Mouse (Mus musculus): ENCODE data around the gene Angel1. TPM values are rescaled to one million over a fixed set of nuclear protein-coding genes. Genes with fewer than 3 reads are reported as not detected.

Gene Angel1
- polyA plus RNA-seq (2015; fragmentation: Nextera tagmentation; extraction: Ambion mirVana): 7.2 and 9.0 TPM in 2 replicates

GRCm38 (mm10) chr12:86726120-86726640 lies at the start of gene Angel1:
Gene Angel1, minus strand, starts transcription at chr12:86726460.
- Histone ChIP-seq H3K36me3 (no peaks in the 10 kb centered on the region), H3K4me3 (peak within 1 kb of the TSS; percentile 62), H3K27me3 (no peaks in the 10 kb centered on the region), H3K9me3 (replicated peaks) (no peaks in the 10 kb centered on the region), H3K4me1 (replicated peaks) (peaks cover 28% of the 10 kb centered on the region), H3K4me2 (peak within 1 kb of the TSS; percentile 96), H3K9ac (peak within 1 kb of the TSS; percentile 66), H3K27ac (peak within 1 kb of the TSS; percentile 53)
- ATAC-seq (replicated peaks; ENCODE audit: insufficient number of reproducible peaks, insufficient read depth, low FRiP score, low read depth): peak; percentile 99
- under 1% methylated on average over 44 of the region's 44 CpGs for WGBS

- no peaks in the 10 kb centered on the region for H3K9me3 ChIP-seq (replicated peaks)
- no peaks in the 10 kb centered on the region for H3K27me3 ChIP-seq
- 0 out of 2 replicates have a peak overlapping the region, but pooled peaks have one; percentile 10 for H3K9ac ChIP-seq
- peak; percentile 65 for ATAC-seq (replicated peaks; ENCODE audit: insufficient number of reproducible peaks, insufficient read depth, low FRiP score, low read depth)
- 32% methylated on average over 7 of the region's 7 CpGs for WGBS
- no peak overlapping the region for H3K4me2 ChIP-seq
- no peak overlapping the region for H3K4me3 ChIP-seq
- H3K4me1 ChIP-seq (replicated peaks): peaks cover 28% of the 10 kb centered on the region
- H3K27ac ChIP-seq: peak overlapping the region; percentile 76
- no peaks in the 10 kb centered on the region for H3K36me3 ChIP-seq
These were observed 49.5 kb upstream of the Angel1 start for GRCm38 (mm10) chr12:86775561-86776280.

GRCm38 (mm10) chr12:86772551-86772950 lies 46.3 kb upstream of the Angel1 start:
- no peak for ATAC-seq (replicated peaks; ENCODE audit: insufficient number of reproducible peaks, insufficient read depth, low FRiP score, low read depth)
- Histone ChIP-seq H3K4me1 (replicated peaks) (peaks cover 39% of the 10 kb centered on the region), H3K9ac (no peak overlapping the region), H3K27ac (no peak overlapping the region), H3K27me3 (no peaks in the 10 kb centered on the region), H3K36me3 (no peaks in the 10 kb centered on the region), H3K4me2 (no peak overlapping the region), H3K9me3 (replicated peaks) (no peaks in the 10 kb centered on the region), H3K4me3 (no peak overlapping the region)
- 43% methylated on average over 2 of the region's 3 CpGs for WGBS

- H3K4me3 ChIP-seq: no peak overlapping the region
- H3K9ac ChIP-seq: no peak overlapping the region
- 13% methylated on average over 12 of the region's 12 CpGs for WGBS
- H3K4me1 ChIP-seq (replicated peaks): peaks cover 39% of the 10 kb centered on the region
- H3K27ac ChIP-seq: no peak overlapping the region
- no peaks in the 10 kb centered on the region for H3K36me3 ChIP-seq
- no peak overlapping the region for H3K4me2 ChIP-seq
- ATAC-seq (replicated peaks; ENCODE audit: insufficient number of reproducible peaks, insufficient read depth, low FRiP score, low read depth): no peak; the same call in 1 of the 2 replicates
- H3K27me3 ChIP-seq: no peaks in the 10 kb centered on the region
- no peaks in the 10 kb centered on the region for H3K9me3 ChIP-seq (replicated peaks)
These were observed 45.7 kb upstream of the Angel1 start for GRCm38 (mm10) chr12:86771823-86772427.

GRCm38 (mm10) chr12:86770927-86771326 lies 44.7 kb upstream of the Angel1 start:
- no peaks in the 10 kb centered on the region for H3K36me3 ChIP-seq
- H3K4me3 ChIP-seq: no peak overlapping the region
- no peak for ATAC-seq (replicated peaks; ENCODE audit: insufficient number of reproducible peaks, insufficient read depth, low FRiP score, low read depth)
- H3K4me1 ChIP-seq (replicated peaks): peaks cover 30% of the 10 kb centered on the region
- H3K4me2 ChIP-seq: no peak overlapping the region
- H3K27ac ChIP-seq: peak overlapping the region; percentile 74; the same call in 1 of the 2 replicates
- H3K9ac ChIP-seq: no peak overlapping the region
- H3K9me3 ChIP-seq (replicated peaks): no peaks in the 10 kb centered on the region
- no peaks in the 10 kb centered on the region for H3K27me3 ChIP-seq
- WGBS: 31% methylated on average over 3 of the region's 3 CpGs

GRCm38 (mm10) chr12:86770261-86770670 lies 44.0 kb upstream of the Angel1 start:
- H3K9me3 ChIP-seq (replicated peaks): no peaks in the 10 kb centered on the region
- H3K4me2 ChIP-seq: no peak overlapping the region
- H3K27me3 ChIP-seq: no peaks in the 10 kb centered on the region
- H3K4me3 ChIP-seq: no peak overlapping the region
- H3K36me3 ChIP-seq: no peaks in the 10 kb centered on the region
- H3K9ac ChIP-seq: no peak overlapping the region
- peak overlapping the region; percentile 74 for H3K27ac ChIP-seq
- 6% methylated on average over 4 of the region's 4 CpGs for WGBS
- ATAC-seq (replicated peaks; ENCODE audit: insufficient number of reproducible peaks, insufficient read depth, low FRiP score, low read depth): peak; percentile 59; the same call in 1 of the 2 replicates
- H3K4me1 ChIP-seq (replicated peaks): peaks cover 23% of the 10 kb centered on the region

- no peaks in the 10 kb centered on the region for H3K36me3 ChIP-seq
- peak overlapping the region; percentile 74 for H3K27ac ChIP-seq
- no peaks in the 10 kb centered on the region for H3K9me3 ChIP-seq (replicated peaks)
- H3K9ac ChIP-seq: no peak overlapping the region
- H3K27me3 ChIP-seq: no peaks in the 10 kb centered on the region
- H3K4me2 ChIP-seq: no peak overlapping the region
- ATAC-seq (replicated peaks; ENCODE audit: insufficient number of reproducible peaks, insufficient read depth, low FRiP score, low read depth): no peak
- no peak overlapping the region for H3K4me3 ChIP-seq
- peaks cover 21% of the 10 kb centered on the region for H3K4me1 ChIP-seq (replicated peaks)
These were observed 43.6 kb upstream of the Angel1 start for GRCm38 (mm10) chr12:86769819-86770218.

- H3K4me1 ChIP-seq (replicated peaks): peaks cover 21% of the 10 kb centered on the region
- no peaks in the 10 kb centered on the region for H3K36me3 ChIP-seq
- ATAC-seq (replicated peaks; ENCODE audit: insufficient number of reproducible peaks, insufficient read depth, low FRiP score, low read depth): no peak
- H3K4me3 ChIP-seq: no peak overlapping the region
- no peak overlapping the region for H3K9ac ChIP-seq
- H3K4me2 ChIP-seq: no peak overlapping the region
- no peaks in the 10 kb centered on the region for H3K27me3 ChIP-seq
- no peak overlapping the region for H3K27ac ChIP-seq
- WGBS: 36% methylated on average over 4 of the region's 4 CpGs
- H3K9me3 ChIP-seq (replicated peaks): no peaks in the 10 kb centered on the region
These were observed 42.8 kb upstream of the Angel1 start for GRCm38 (mm10) chr12:86768986-86769580.

GRCm38 (mm10) chr12:86767868-86768631 lies 41.8 kb upstream of the Angel1 start:
- no peak for ATAC-seq (replicated peaks; ENCODE audit: insufficient number of reproducible peaks, insufficient read depth, low FRiP score, low read depth)
- Histone ChIP-seq H3K36me3 (no peaks in the 10 kb centered on the region), H3K9me3 (replicated peaks) (no peaks in the 10 kb centered on the region), H3K9ac (no peak overlapping the region), H3K27ac (no peak overlapping the region), H3K27me3 (no peaks in the 10 kb centered on the region), H3K4me1 (replicated peaks) (peaks cover 21% of the 10 kb centered on the region), H3K4me2 (no peak overlapping the region), H3K4me3 (no peak overlapping the region)
- WGBS: 38% methylated on average over 20 of the region's 20 CpGs

- Histone ChIP-seq H3K9me3 (replicated peaks) (no peaks in the 10 kb centered on the region), H3K27me3 (no peaks in the 10 kb centered on the region), H3K9ac (no peak overlapping the region), H3K36me3 (no peaks in the 10 kb centered on the region), H3K4me3 (no peak overlapping the region), H3K4me1 (replicated peaks) (peaks cover 16% of the 10 kb centered on the region), H3K27ac (no peak overlapping the region), H3K4me2 (no peak overlapping the region)
- 75% methylated on average over 8 of the region's 8 CpGs for WGBS
- no peak for ATAC-seq (replicated peaks; ENCODE audit: insufficient number of reproducible peaks, insufficient read depth, low FRiP score, low read depth)
These were observed 40.2 kb upstream of the Angel1 start for GRCm38 (mm10) chr12:86766467-86766866.

GRCm38 (mm10) chr12:86764060-86764459 lies 37.8 kb upstream of the Angel1 start:
- no peaks in the 10 kb centered on the region for H3K36me3 ChIP-seq
- WGBS: 44% methylated on average over 6 of the region's 6 CpGs
- H3K27ac ChIP-seq: no peak overlapping the region
- H3K4me3 ChIP-seq: no peak overlapping the region
- ATAC-seq (replicated peaks; ENCODE audit: insufficient number of reproducible peaks, insufficient read depth, low FRiP score, low read depth): no peak
- H3K4me1 ChIP-seq (replicated peaks): no peaks in the 10 kb centered on the region; the same call in 1 of the 2 replicates
- H3K4me2 ChIP-seq: no peak overlapping the region
- no peak overlapping the region for H3K9ac ChIP-seq
- H3K9me3 ChIP-seq (replicated peaks): no peaks in the 10 kb centered on the region; the same call in 1 of the 2 replicates
- no peaks in the 10 kb centered on the region for H3K27me3 ChIP-seq

All from heart, embryonic 15.5 days (tissue).